Comparison of ENCODE assay signal across 9 mouse cellular contexts in genomic region chr7:110083386-110084165, GRCm38 (mm10). TPM values are rescaled to one million over a fixed set of nuclear protein-coding genes. Genes with fewer than 3 reads are reported as not detected.
DNase-seq lines count a peak whose midpoint lies in the region; ATAC-seq and TF ChIP-seq lines count a peak whose summit lies in the region.
"Had no signal": no experiment of that assay in that cellular context is flagged by ENCODE, and none has a peak within 500 bp of the region (broad histone marks: within the 10 kb centered on the region; RNA-seq: fewer than 3 reads in every experiment).

No protein-coding gene starts in this region.

- ATAC-seq in erythroid progenitor cell, adult 5-6 weeks (replicated peaks; ENCODE audit: low FRiP score, poor library complexity, severe bottlenecking), result peak; percentile 69
- peak; percentile 26; the same call in 1 of the 2 replicates for ATAC-seq in lung, embryonic 14.5 days (ENCODE audit: insufficient read depth)

- H3K4me1 ChIP-seq in lung, embryonic 14.5 days (ENCODE audit: insufficient read depth), result no peaks in the 10 kb centered on the region
- H3K4me1 ChIP-seq: heart, embryonic 13.5 days; neural tube, embryonic 12.5 days had no signal

- TF ChIP-seq CTCF in brain, embryonic 14.5 days (IDR thresholded peaks at IDR 0.05; ENCODE audit: borderline replicate concordance, extremely low read depth, insufficient read depth, insufficient read length), result peak; percentile 58; the same call in 1 of the 2 replicates
- peak; percentile 74 for TF ChIP-seq CTCF in lung, embryonic 14.5 days (IDR thresholded peaks at IDR 0.05; ENCODE audit: low read depth)

- H3K9me3 ChIP-seq in lung, embryonic 14.5 days (ENCODE audit: low read depth, low read length), result 0 out of 2 replicates have a peak, but pooled peaks cover 2% of the 10 kb centered on the region
- H3K9me3 ChIP-seq: heart, embryonic 13.5 days had no signal

- DNase-seq in 416B (ENCODE audit: low read depth), result peak; percentile 70
- DNase-seq in CD4-positive helper T cell, adult 2 months (ENCODE audit: low read depth, low spot score), result peak; percentile 59
- DNase-seq in brain, embryonic 14.5 days (ENCODE audit: low read depth), result peak; percentile 85
- DNase-seq in induced T-regulatory cell, adult 2 months (ENCODE audit: low read depth), result peak; percentile 83
- DNase-seq in lung, embryonic 14.5 days, result peak; percentile 89
- peak; percentile 65 for DNase-seq in retina, postnatal 7 days (ENCODE audit: low read depth, low spot score)

- H3K27ac ChIP-seq in lung, embryonic 14.5 days (ENCODE audit: low read depth), result no peak overlapping the region
- H3K27ac ChIP-seq: neural tube, embryonic 12.5 days had no signal

- TF ChIP-seq POLR2A in brain, embryonic 14.5 days (IDR thresholded peaks at IDR 0.05; ENCODE audit: borderline replicate concordance, extremely low read depth, insufficient read depth, insufficient read length, poor library complexity, severe bottlenecking), result no peak

- no peak overlapping the region for H3K9ac ChIP-seq in lung, embryonic 14.5 days
- H3K9ac ChIP-seq: heart, embryonic 13.5 days; neural tube, embryonic 12.5 days had no signal

- H3K4me3 ChIP-seq in lung, embryonic 14.5 days (ENCODE audit: low read depth, low read length), result no peak overlapping the region
- H3K4me3 ChIP-seq: heart, embryonic 13.5 days; neural tube, embryonic 12.5 days had no signal

- WGBS in lung, embryonic 14.5 days, result 66% methylated on average over 13 of the region's 13 CpGs

- H3K4me2 ChIP-seq in lung, embryonic 14.5 days, result no peak overlapping the region
- H3K4me2 ChIP-seq: heart, embryonic 13.5 days; neural tube, embryonic 12.5 days had no signal

- H3K27me3 ChIP-seq in lung, embryonic 14.5 days (ENCODE audit: insufficient read depth, low read length), result no peaks in the 10 kb centered on the region
- H3K27me3 ChIP-seq: heart, embryonic 13.5 days; neural tube, embryonic 12.5 days had no signal

- H3K36me3 ChIP-seq in lung, embryonic 14.5 days (ENCODE audit: insufficient read depth), result peaks cover 96% of the 10 kb centered on the region

RNA-seq across cellular contexts. Expression of gene Zfp143, which starts 22.6 kb away (rescaled TPM):
- 24.1 and 25.2 TPM in 2 replicates for polyA plus RNA-seq in brain, embryonic 14.5 days (2012; rRNA removed)
- total RNA-seq in erythroid progenitor cell, adult 5-6 weeks (2015; ENCODE audit: low replicate concordance), result 25.2 and 34.6 TPM in 2 replicates
- total RNA-seq in erythroid progenitor cell, adult 5-6 weeks (2017; ENCODE audit: low replicate concordance), result 21.8 and 38.1 TPM in 2 replicates
- polyA plus RNA-seq in lung, embryonic 14.5 days (2014; fragmentation: Nextera tagmentation; extraction: Ambion mirVana), result 21.9 and 23.9 TPM in 2 replicates

RNA-seq across cellular contexts. Expression of gene Wee1, which starts 38.3 kb away (rescaled TPM):
- polyA plus RNA-seq in brain, embryonic 14.5 days (2012; rRNA removed), result 10.3 and 14.2 TPM in 2 replicates
- total RNA-seq in erythroid progenitor cell, adult 5-6 weeks (2015; ENCODE audit: low replicate concordance), result 34.6 and 54.9 TPM in 2 replicates
- total RNA-seq in erythroid progenitor cell, adult 5-6 weeks (2017; ENCODE audit: low replicate concordance), result 22.3 and 28.8 TPM in 2 replicates
- 44.0 and 47.1 TPM in 2 replicates for polyA plus RNA-seq in lung, embryonic 14.5 days (2014; fragmentation: Nextera tagmentation; extraction: Ambion mirVana)
